In genomic region chr3:34722506-34722905, GRCm38 (mm10) we compare ENCODE assay signal across 12 mouse cellular contexts.
DNase-seq lines count a peak whose midpoint lies in the region.
"Had no signal": no experiment of that assay in that cellular context is flagged by ENCODE, and none has a peak within 500 bp of the region (broad histone marks: within the 10 kb centered on the region; RNA-seq: fewer than 3 reads in every experiment).

No protein-coding gene starts in this region.

- DNase-seq in frontal cortex, postnatal 14 days (ENCODE audit: low spot score in 2 of 2) = peak; percentile 14 to 22
- DNase-seq in frontal cortex, postnatal 25 days (ENCODE audit: low spot score in 2 of 2) = no peak
- DNase-seq in layer of hippocampus, postnatal 10 days (ENCODE audit: low spot score in 2 of 2) = peak; percentile 20 to 21
- no peak for DNase-seq in layer of hippocampus, adult 8-10 months (ENCODE audit: low spot score in 2 of 2)
- peak; percentile 43 to 64 for DNase-seq in right cerebral cortex, postnatal 10 days (ENCODE audit: low spot score in 2 of 2)
- no peak for DNase-seq in right cerebral cortex, adult 2 months (ENCODE audit: low spot score in 2 of 2)
- DNase-seq: adrenal gland, postnatal 14 days; cerebellum, adult 18-20 months; cerebellum, adult 9-11 months; cerebellum, postnatal 36 days; gastrocnemius, adult 2 months; gastrocnemius, postnatal 25 days had no signal

Comparison
In these comparisons a context has a peak if more than half of its experiments do, and no peak if none do; other contexts are left out.
1. DNase-seq: peak in frontal cortex, postnatal 14 days (2 of 2), layer of hippocampus, postnatal 10 days (2 of 2) and right cerebral cortex, postnatal 10 days (2 of 2); none in frontal cortex, postnatal 25 days (0 of 2), layer of hippocampus, adult 8-10 months (0 of 2) and right cerebral cortex, adult 2 months (0 of 2).